Mouse (Mus musculus): ENCODE results near the gene Rbbp6. TPM values are rescaled to one million over a fixed set of nuclear protein-coding genes. Genes with fewer than 3 reads are reported as not detected.

Gene Rbbp6
- 53.6 and 54.3 TPM in 2 replicates for polyA plus RNA-seq (2012; rRNA removed)

GRCm38 (mm10) chr7:122965386-122965785, at the start of gene Rbbp6:
TSS of gene Rbbp6 (plus strand) at chr7:122965686.

Other genes with a start within 250 kb of the Rbbp6 start
- 66.3 and 68.0 TPM in 2 replicates for gene Tnrc6a, start 158.2 kb downstream of the Rbbp6 start, polyA plus RNA-seq (2012; rRNA removed)
- gene Slc5a11, start 249.1 kb downstream of the Rbbp6 start, polyA plus RNA-seq (2012; rRNA removed), result 0.22 and 0.79 TPM in 2 replicates

Measured in central nervous system, embryonic 18 days (tissue).